Mouse (Mus musculus): ENCODE measurements at regions not wholly inside any gene's neighbourhood (a gene's known extent, or its start where the extent isn't known, plus 50 kb on each side); places are given as distances from the start of the nearest gene placed in this dataset.

DNA sequence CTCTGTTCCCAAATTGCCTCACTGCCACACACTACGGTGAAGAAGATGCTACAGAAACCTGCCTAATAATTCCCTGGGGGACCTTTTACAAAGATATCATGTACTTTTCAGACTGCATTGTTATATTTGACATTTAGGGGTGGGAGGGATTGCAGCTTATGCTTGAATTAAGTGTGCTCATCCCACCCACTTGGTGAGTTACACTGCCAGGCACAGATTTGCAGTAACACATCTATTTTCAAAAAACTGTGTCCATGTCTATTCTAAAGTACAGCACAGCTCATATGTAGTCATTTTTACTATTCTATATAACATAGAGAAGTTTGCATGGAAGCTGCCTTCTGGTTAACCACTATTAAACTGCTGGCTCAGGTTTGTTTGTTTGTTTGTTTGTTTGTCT is 404.3 kb upstream of the Xrcc4 start:
- Histone ChIP-seq H3K4me3 (ENCODE audit: insufficient read depth, poor library complexity, severe bottlenecking) (no peak overlapping the region), H3K27me3 (ENCODE audit: control insufficient read depth, insufficient read depth, insufficient read length) (no peaks in the 10 kb centered on the region), H3ac (ENCODE audit: control insufficient read depth, insufficient read length, low read depth) (no peak overlapping the region), H3K79me2 (ENCODE audit: control insufficient read depth, insufficient read depth) (no peaks in the 10 kb centered on the region), H3K36me3 (ENCODE audit: control insufficient read depth, insufficient read depth) (no peaks in the 10 kb centered on the region), H3K79me3 (ENCODE audit: low read depth) (no peaks in the 10 kb centered on the region)
- TF ChIP-seq MYOG (IDR thresholded peaks at IDR 0.05; ENCODE audit: control insufficient read depth, extremely low read depth, insufficient read length) = no peak
- TF ChIP-seq USF1 (IDR thresholded peaks at IDR 0.05; ENCODE audit: low read depth) = no peak
- no peak for TF ChIP-seq CTCF (IDR thresholded peaks at IDR 0.05; ENCODE audit: control insufficient read depth, insufficient read depth, insufficient read length)
- no peak for TF ChIP-seq MYOD1 (IDR thresholded peaks at IDR 0.05; ENCODE audit: control insufficient read depth, insufficient read length, low read depth)
- TF ChIP-seq MAX (IDR thresholded peaks at IDR 0.05) = no peak
- TF ChIP-seq CEBPB (IDR thresholded peaks at IDR 0.05; ENCODE audit: low read depth) = no peak

DNA sequence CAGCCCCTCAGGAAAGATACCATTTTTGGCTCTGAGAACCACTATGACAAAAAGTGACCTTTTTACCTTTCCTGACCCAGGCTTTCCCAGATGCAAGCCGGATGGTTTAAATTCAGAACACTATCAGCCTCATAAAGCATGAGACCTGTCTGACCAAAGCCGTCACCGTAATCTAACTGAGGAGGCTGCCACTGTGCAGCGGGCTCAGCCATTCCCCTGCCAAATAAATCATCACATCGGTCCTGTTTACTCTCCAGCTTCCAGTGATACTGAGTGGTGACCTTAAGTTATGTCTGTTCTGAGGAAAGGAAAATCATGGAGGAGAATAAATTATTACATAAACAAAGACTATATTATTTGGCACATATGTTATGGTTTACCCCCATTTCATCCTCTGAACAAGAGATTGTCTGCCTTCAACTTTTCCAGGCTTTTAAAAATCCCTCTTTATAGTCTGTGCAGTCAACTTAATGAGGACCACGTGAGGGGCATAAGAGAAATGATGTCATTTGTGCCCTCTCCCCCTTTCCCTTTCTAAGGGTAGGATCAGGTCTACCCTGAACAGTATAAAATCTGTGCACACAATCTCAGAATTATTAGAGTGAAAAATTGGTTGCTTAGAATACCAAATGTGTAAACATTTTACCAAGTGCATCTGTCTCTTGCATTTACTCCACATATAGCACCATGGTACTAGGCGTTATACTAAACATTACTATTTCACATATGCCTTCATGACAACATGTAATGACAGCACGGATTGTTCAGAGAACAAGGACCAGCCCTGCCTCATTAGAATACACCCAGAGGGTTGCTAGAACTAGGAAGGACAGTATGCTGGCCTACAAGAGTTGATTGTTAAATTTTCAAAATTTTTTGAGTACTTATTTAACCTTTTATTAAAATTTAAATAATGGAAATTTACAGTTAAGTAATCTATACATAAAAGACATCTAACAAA is 401.9 kb upstream of the Xrcc4 start:
- H3K27me3 ChIP-seq (ENCODE audit: control insufficient read depth, insufficient read depth, insufficient read length) = no peaks in the 10 kb centered on the region
- no peak overlapping the region for H3ac ChIP-seq (ENCODE audit: control insufficient read depth, insufficient read length, low read depth)
- no peaks in the 10 kb centered on the region for H3K79me2 ChIP-seq (ENCODE audit: control insufficient read depth, insufficient read depth)
- TF ChIP-seq MAX (IDR thresholded peaks at IDR 0.05) = no peak
- TF ChIP-seq MYOD1 (IDR thresholded peaks at IDR 0.05; ENCODE audit: control insufficient read depth, insufficient read length, low read depth) = no peak
- TF ChIP-seq CEBPB (IDR thresholded peaks at IDR 0.05; ENCODE audit: low read depth) = no peak
- TF ChIP-seq MYOG (IDR thresholded peaks at IDR 0.05; ENCODE audit: control insufficient read depth, extremely low read depth, insufficient read length) = no peak
- no peak for TF ChIP-seq CTCF (IDR thresholded peaks at IDR 0.05; ENCODE audit: control insufficient read depth, insufficient read depth, insufficient read length)
- no peak for TF ChIP-seq FOSL1 (IDR thresholded peaks at IDR 0.05; ENCODE audit: insufficient read depth, low read length, poor library complexity, severe bottlenecking)
- TF ChIP-seq USF1 (IDR thresholded peaks at IDR 0.05; ENCODE audit: low read depth) = no peak
- H3K36me3 ChIP-seq (ENCODE audit: control insufficient read depth, insufficient read depth) = no peaks in the 10 kb centered on the region
- no peak overlapping the region for H3K4me3 ChIP-seq (ENCODE audit: insufficient read depth, poor library complexity, severe bottlenecking)
- no peaks in the 10 kb centered on the region for H3K79me3 ChIP-seq (ENCODE audit: low read depth)

DNA sequence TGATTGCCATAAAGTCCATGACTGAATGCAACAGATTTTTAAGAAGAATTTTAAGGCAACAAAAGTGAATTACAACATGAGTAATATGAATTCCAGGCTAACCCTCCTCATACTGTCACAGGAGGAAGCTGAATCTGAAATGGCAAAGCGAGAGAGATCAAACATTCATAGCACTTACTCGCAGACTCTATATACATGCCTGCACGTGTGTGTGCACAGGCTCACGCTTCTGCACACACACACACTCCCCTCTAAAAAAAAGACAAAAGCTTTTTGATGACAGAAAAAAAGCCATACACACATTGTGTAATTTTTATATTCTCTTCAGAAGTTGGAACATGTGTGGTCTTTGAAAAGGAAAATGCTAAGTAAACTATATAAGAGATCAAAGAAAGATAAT is 391.1 kb upstream of the Xrcc4 start:
- H3ac ChIP-seq (ENCODE audit: control insufficient read depth, insufficient read length, low read depth) = no peak overlapping the region
- no peaks in the 10 kb centered on the region for H3K36me3 ChIP-seq (ENCODE audit: control insufficient read depth, insufficient read depth)
- H3K4me3 ChIP-seq (ENCODE audit: insufficient read depth, poor library complexity, severe bottlenecking) = no peak overlapping the region
- TF ChIP-seq MYOG (IDR thresholded peaks at IDR 0.05; ENCODE audit: control insufficient read depth, extremely low read depth, insufficient read length) (no peak), FOSL1 (IDR thresholded peaks at IDR 0.05; ENCODE audit: insufficient read depth, low read length, poor library complexity, severe bottlenecking) (no peak), CEBPB (IDR thresholded peaks at IDR 0.05; ENCODE audit: low read depth) (no peak), CTCF (IDR thresholded peaks at IDR 0.05; ENCODE audit: control insufficient read depth, insufficient read depth, insufficient read length) (no peak), MAX (IDR thresholded peaks at IDR 0.05) (no peak), MYOD1 (IDR thresholded peaks at IDR 0.05; ENCODE audit: control insufficient read depth, insufficient read length, low read depth) (no peak)
- no peaks in the 10 kb centered on the region for H3K79me3 ChIP-seq (ENCODE audit: low read depth)
- H3K79me2 ChIP-seq (ENCODE audit: control insufficient read depth, insufficient read depth) = no peaks in the 10 kb centered on the region
- no peaks in the 10 kb centered on the region for H3K27me3 ChIP-seq (ENCODE audit: control insufficient read depth, insufficient read depth, insufficient read length)

DNA sequence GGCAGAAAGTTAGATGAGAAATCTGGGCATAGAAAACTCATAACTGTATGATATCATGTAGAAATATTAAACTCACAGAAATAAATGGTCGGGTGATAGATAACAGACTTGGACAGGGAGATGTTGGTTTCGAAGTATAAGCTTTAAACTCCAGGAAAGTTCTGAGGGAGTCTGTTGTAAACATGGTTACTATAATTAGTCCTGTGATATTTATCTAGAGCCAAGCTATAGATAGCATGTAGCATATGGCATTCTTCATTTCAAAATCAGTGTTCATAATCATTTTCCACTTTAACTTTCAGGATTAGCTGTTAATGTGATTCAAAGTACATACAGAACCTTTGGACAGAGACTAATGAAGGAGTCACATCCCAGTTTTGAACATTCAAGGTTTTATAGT is 387.5 kb upstream of the Xrcc4 start:
- no peak overlapping the region for H3ac ChIP-seq (ENCODE audit: control insufficient read depth, insufficient read length, low read depth)
- H3K36me3 ChIP-seq (ENCODE audit: control insufficient read depth, insufficient read depth) = no peaks in the 10 kb centered on the region
- no peaks in the 10 kb centered on the region for H3K79me3 ChIP-seq (ENCODE audit: low read depth)
- no peaks in the 10 kb centered on the region for H3K79me2 ChIP-seq (ENCODE audit: control insufficient read depth, insufficient read depth)
- TF ChIP-seq CTCF (IDR thresholded peaks at IDR 0.05; ENCODE audit: control insufficient read depth, insufficient read depth, insufficient read length) = no peak
- H3K27me3 ChIP-seq (ENCODE audit: control insufficient read depth, insufficient read depth, insufficient read length) = no peaks in the 10 kb centered on the region
- H3K4me3 ChIP-seq (ENCODE audit: insufficient read depth, poor library complexity, severe bottlenecking) = no peak overlapping the region

DNA sequence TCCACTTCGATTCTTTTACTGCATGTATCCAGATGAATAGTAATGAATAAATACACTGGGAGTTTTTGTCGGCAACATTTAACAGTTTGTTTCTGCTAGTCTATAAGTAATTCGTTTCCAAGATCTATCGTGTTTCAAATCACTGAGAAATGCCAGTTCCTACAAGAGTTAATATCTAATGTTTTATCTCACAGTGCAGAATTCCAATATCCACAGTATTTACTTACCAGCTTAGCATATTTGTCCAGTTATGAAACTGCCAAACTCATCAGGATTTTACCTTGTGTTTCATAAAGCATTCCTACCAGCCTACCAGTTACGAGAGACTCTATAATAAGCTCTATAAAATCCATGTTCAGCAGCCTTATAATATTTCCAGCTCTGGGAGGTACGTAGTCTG is 385.1 kb upstream of the Xrcc4 start:
- TF ChIP-seq USF1 (IDR thresholded peaks at IDR 0.05; ENCODE audit: low read depth) = no peak
- no peaks in the 10 kb centered on the region for H3K27me3 ChIP-seq (ENCODE audit: control insufficient read depth, insufficient read depth, insufficient read length)
- H3K79me2 ChIP-seq (ENCODE audit: control insufficient read depth, insufficient read depth) = no peaks in the 10 kb centered on the region
- no peak overlapping the region for H3K4me3 ChIP-seq (ENCODE audit: insufficient read depth, poor library complexity, severe bottlenecking)
- no peak overlapping the region for H3ac ChIP-seq (ENCODE audit: control insufficient read depth, insufficient read length, low read depth)
- H3K36me3 ChIP-seq (ENCODE audit: control insufficient read depth, insufficient read depth) = no peaks in the 10 kb centered on the region
- no peaks in the 10 kb centered on the region for H3K79me3 ChIP-seq (ENCODE audit: low read depth)

DNA sequence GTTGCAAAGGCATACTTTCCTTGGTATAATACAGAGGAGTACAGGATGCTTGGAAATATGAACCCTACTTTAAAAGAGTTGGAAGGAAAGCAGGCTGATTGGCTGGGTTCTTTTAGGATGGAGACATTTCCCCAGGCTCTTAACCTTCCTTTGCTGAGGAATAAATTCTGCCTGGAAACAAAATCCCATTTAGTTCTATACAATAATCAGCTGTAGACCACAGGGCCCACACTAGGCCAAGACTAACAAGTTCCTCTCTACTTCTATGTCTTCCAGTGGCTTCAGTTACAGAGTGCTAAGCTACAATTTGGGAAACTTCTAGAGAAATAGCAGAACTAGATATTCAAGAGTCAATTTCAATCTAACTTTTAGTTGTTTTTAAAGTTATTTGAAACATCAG is 384.6 kb upstream of the Xrcc4 start:
- Histone ChIP-seq H3K36me3 (ENCODE audit: control insufficient read depth, insufficient read depth) (no peaks in the 10 kb centered on the region), H3K79me2 (ENCODE audit: control insufficient read depth, insufficient read depth) (no peaks in the 10 kb centered on the region), H3K27me3 (ENCODE audit: control insufficient read depth, insufficient read depth, insufficient read length) (no peaks in the 10 kb centered on the region), H3K4me3 (ENCODE audit: insufficient read depth, poor library complexity, severe bottlenecking) (no peak overlapping the region), H3K79me3 (ENCODE audit: low read depth) (no peaks in the 10 kb centered on the region), H3ac (ENCODE audit: control insufficient read depth, insufficient read length, low read depth) (no peak overlapping the region)
- TF ChIP-seq USF1 (IDR thresholded peaks at IDR 0.05; ENCODE audit: low read depth) (no peak), MYOG (IDR thresholded peaks at IDR 0.05; ENCODE audit: control insufficient read depth, extremely low read depth, insufficient read length) (no peak), FOSL1 (IDR thresholded peaks at IDR 0.05; ENCODE audit: insufficient read depth, low read length, poor library complexity, severe bottlenecking) (no peak), MAX (IDR thresholded peaks at IDR 0.05) (no peak), MYOD1 (IDR thresholded peaks at IDR 0.05; ENCODE audit: control insufficient read depth, insufficient read length, low read depth) (no peak)
